Mouse (Mus musculus): Measurements from ENCODE around the gene Cpeb1. TPM values are rescaled to one million over a fixed set of nuclear protein-coding genes. Genes with fewer than 3 reads are reported as not detected.

The Cpeb1 gene
- polyA plus RNA-seq, 1 experiment from 2014 or later = 2.9 TPM

DNA sequence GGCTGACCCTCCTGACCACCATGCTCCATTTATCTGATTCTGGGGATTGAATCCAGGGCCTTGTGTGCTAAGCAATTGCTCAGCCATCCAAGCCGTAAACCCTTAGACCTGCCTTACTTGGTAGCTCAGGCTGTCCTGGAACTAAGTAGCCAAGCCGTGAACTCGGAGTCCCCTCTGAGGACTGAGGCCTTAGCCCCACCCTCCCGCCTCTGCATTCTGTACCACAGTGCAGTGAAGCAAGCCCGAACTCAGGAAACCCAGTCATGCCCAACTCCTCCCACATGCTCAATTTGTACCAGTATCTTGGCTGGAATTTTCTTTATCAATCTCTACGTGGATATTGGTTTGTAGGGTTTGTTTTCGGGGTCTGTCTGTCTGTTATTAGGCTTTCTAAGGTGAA is 123.4 kb downstream of the Cpeb1 start:
- Histone ChIP-seq H3K27ac (replicated peaks; ENCODE audit: low read depth, low read length) (no peak overlapping the region), H3K4me3 (replicated peaks; ENCODE audit: low read depth, low read length) (no peak overlapping the region), H3K9me3 (ENCODE audit: control insufficient read depth, low read length) (no peaks in the 10 kb centered on the region), H3K9ac (replicated peaks; ENCODE audit: low read length) (no peak overlapping the region), H3K4me2 (ENCODE audit: low read length) (no peak overlapping the region), H3K4me1 (ENCODE audit: control insufficient read depth, insufficient read depth, low read length) (no peaks in the 10 kb centered on the region), H3K27me3 (ENCODE audit: control insufficient read depth, insufficient read depth, low read length) (no peaks in the 10 kb centered on the region), H3K36me3 (ENCODE audit: control insufficient read depth, insufficient read depth, low read length) (peaks cover 24% of the 10 kb centered on the region)
- no peak for DNase-seq
- ATAC-seq (ENCODE audit: low FRiP score, low TSS enrichment) = no peak
- WGBS = 82% methylated on average over 7 of the region's 7 CpGs

DNA sequence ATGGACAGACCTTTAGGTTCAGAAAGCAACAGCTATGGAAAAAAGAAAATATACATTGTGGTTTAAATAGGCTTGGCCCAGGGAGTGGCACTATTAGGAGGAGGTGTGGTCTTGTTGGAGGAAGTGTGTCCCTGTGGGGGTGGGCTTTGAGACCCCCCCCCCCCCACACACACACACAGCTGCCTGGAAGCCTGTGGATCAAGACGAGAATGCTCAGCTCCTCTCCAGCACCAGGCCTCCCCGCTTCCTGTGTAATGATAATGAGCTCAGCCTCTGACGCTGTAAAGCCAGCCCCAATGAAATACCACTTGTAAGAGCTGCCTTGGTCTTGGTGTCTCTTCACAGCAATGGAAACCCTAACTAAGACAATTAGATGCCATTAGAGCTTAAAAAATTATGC is 124.5 kb downstream of the Cpeb1 start:
- 7% methylated on average over 3 of the region's 3 CpGs for WGBS
- H3K4me3 ChIP-seq (replicated peaks; ENCODE audit: low read depth, low read length) = no peak overlapping the region
- no peak overlapping the region for H3K4me2 ChIP-seq (ENCODE audit: low read length)
- no peak overlapping the region for H3K9ac ChIP-seq (replicated peaks; ENCODE audit: low read length)
- H3K4me1 ChIP-seq (ENCODE audit: control insufficient read depth, insufficient read depth, low read length) = no peaks in the 10 kb centered on the region
- H3K9me3 ChIP-seq (ENCODE audit: control insufficient read depth, low read length) = no peaks in the 10 kb centered on the region
- H3K36me3 ChIP-seq (ENCODE audit: control insufficient read depth, insufficient read depth, low read length) = peaks cover 25% of the 10 kb centered on the region
- DNase-seq (no peak), ATAC-seq (ENCODE audit: low FRiP score, low TSS enrichment) (no peak)
- no peaks in the 10 kb centered on the region for H3K27me3 ChIP-seq (ENCODE audit: control insufficient read depth, insufficient read depth, low read length)
- H3K27ac ChIP-seq (replicated peaks; ENCODE audit: low read depth, low read length) = no peak overlapping the region

DNA sequence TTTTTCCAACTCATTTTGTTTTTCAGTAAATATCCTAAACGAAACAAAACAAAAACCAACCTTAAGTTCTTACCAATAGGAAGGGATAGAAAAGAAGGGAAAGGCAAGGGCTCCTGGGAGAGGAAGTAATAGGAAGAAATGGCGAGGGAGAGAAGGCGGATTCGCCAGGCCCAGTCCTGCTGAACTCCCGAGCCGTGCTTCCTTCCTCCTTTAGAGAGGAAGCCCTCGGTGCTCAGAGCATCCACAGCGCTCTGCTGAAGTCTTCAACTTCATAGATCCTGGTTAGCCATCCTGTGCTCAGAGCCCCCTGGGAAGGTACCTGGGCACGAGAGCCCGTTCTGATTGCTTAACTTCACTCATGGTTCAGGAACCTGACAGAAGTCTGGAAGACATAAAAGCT is 127.6 kb downstream of the Cpeb1 start:
- Histone ChIP-seq H3K4me2 (ENCODE audit: low read length) (no peak overlapping the region), H3K4me3 (replicated peaks; ENCODE audit: low read depth, low read length) (no peak overlapping the region), H3K36me3 (ENCODE audit: control insufficient read depth, insufficient read depth, low read length) (peaks cover 17% of the 10 kb centered on the region), H3K27me3 (ENCODE audit: control insufficient read depth, insufficient read depth, low read length) (no peaks in the 10 kb centered on the region), H3K9me3 (ENCODE audit: control insufficient read depth, low read length) (no peaks in the 10 kb centered on the region), H3K9ac (replicated peaks; ENCODE audit: low read length) (no peak overlapping the region), H3K4me1 (ENCODE audit: control insufficient read depth, insufficient read depth, low read length) (no peaks in the 10 kb centered on the region), H3K27ac (replicated peaks; ENCODE audit: low read depth, low read length) (no peak overlapping the region)
- no peak for DNase-seq
- 80% methylated on average over 10 of the region's 10 CpGs for WGBS
- no peak for ATAC-seq (ENCODE audit: low FRiP score, low TSS enrichment)

DNA sequence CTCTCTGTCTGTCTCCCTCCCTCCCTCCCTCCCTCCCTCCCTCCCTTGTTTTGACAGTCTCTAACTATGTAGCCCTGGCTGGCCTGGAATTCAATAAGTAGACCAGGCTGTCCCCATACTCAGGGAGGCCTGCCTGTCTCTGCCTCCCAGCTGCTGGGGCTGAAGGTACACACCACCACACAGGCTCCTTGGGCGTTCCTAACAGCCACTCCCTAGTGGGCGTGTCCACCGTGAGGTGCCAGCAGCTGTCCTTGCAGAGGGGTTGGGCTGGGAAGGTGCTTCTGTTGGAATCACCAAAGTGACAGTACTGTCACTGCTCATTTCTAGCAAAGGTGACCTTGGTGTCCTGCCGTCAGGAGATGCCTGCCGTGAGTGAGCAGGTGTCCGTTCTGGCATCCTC is 128.4 kb downstream of the Cpeb1 start:
- Histone ChIP-seq H3K36me3 (ENCODE audit: control insufficient read depth, insufficient read depth, low read length) (peaks cover 11% of the 10 kb centered on the region; the same call in 1 of the 2 replicates), H3K9me3 (ENCODE audit: control insufficient read depth, low read length) (no peaks in the 10 kb centered on the region), H3K9ac (replicated peaks; ENCODE audit: low read length) (no peak overlapping the region), H3K4me3 (replicated peaks; ENCODE audit: low read depth, low read length) (no peak overlapping the region), H3K4me1 (ENCODE audit: control insufficient read depth, insufficient read depth, low read length) (no peaks in the 10 kb centered on the region), H3K4me2 (ENCODE audit: low read length) (no peak overlapping the region), H3K27me3 (ENCODE audit: control insufficient read depth, insufficient read depth, low read length) (no peaks in the 10 kb centered on the region), H3K27ac (replicated peaks; ENCODE audit: low read depth, low read length) (no peak overlapping the region)
- WGBS = 84% methylated on average over 6 of the region's 6 CpGs
- DNase-seq = no peak
- no peak for ATAC-seq (ENCODE audit: low FRiP score, low TSS enrichment)

DNA sequence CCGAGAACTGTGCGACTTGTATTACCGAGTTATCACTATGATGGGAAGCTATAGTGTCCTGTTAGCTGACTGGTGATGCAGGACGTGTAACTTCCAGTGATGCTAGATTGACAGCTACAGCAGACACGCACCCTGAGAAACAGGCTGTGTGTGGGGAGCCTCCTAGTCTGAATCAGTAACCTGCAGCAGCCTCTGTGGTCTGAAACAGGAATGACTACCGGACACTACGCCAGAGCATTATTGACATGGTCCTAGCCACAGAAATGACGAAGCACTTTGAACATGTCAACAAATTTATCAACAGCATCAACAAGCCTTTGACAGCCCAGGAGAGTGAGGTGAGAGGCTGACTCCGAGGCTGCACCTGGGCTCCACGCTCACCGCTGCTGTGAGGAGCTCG is 129.2 kb downstream of the Cpeb1 start:
- Histone ChIP-seq H3K27ac (replicated peaks; ENCODE audit: low read depth, low read length) (no peak overlapping the region), H3K9ac (replicated peaks; ENCODE audit: low read length) (no peak overlapping the region), H3K4me1 (ENCODE audit: control insufficient read depth, insufficient read depth, low read length) (no peaks in the 10 kb centered on the region), H3K9me3 (ENCODE audit: control insufficient read depth, low read length) (no peaks in the 10 kb centered on the region), H3K4me2 (ENCODE audit: low read length) (no peak overlapping the region), H3K27me3 (ENCODE audit: control insufficient read depth, insufficient read depth, low read length) (no peaks in the 10 kb centered on the region), H3K4me3 (replicated peaks; ENCODE audit: low read depth, low read length) (no peak overlapping the region), H3K36me3 (ENCODE audit: control insufficient read depth, insufficient read depth, low read length) (peaks cover 11% of the 10 kb centered on the region; the same call in 1 of the 2 replicates)
- DNase-seq (no peak), ATAC-seq (ENCODE audit: low FRiP score, low TSS enrichment) (no peak)
- WGBS = 87% methylated on average over 12 of the region's 12 CpGs

DNA sequence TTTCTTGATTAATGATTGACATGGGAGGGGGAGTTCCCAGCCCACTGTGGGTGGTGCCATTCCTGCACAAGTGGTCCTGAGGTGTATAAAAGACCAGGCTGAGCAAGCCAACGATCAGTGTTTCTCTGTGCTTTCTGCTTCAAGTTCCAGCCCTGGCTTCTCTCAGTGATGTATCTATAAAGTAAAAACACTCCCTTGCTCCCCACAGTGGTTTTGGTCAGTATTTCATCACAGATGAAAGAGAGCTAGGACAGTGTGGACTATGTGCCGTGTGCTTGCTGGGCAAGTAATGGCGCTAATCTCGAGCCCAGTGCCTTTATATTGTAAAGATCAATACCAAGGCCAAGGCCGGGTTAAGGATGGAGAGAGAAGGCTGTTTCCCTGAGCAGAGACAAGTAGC is 133.5 kb downstream of the Cpeb1 start:
- Histone ChIP-seq H3K27me3 (ENCODE audit: control insufficient read depth, insufficient read depth, low read length) (no peaks in the 10 kb centered on the region), H3K4me1 (ENCODE audit: control insufficient read depth, insufficient read depth, low read length) (no peaks in the 10 kb centered on the region), H3K4me3 (replicated peaks; ENCODE audit: low read depth, low read length) (no peak overlapping the region), H3K4me2 (ENCODE audit: low read length) (no peak overlapping the region), H3K36me3 (ENCODE audit: control insufficient read depth, insufficient read depth, low read length) (no peaks in the 10 kb centered on the region), H3K27ac (replicated peaks; ENCODE audit: low read depth, low read length) (no peak overlapping the region), H3K9ac (replicated peaks; ENCODE audit: low read length) (no peak overlapping the region), H3K9me3 (ENCODE audit: control insufficient read depth, low read length) (no peaks in the 10 kb centered on the region)
- 81% methylated on average over 5 of the region's 5 CpGs for WGBS
- ATAC-seq (ENCODE audit: low FRiP score, low TSS enrichment) (no peak), DNase-seq (peak; percentile 21)

DNA sequence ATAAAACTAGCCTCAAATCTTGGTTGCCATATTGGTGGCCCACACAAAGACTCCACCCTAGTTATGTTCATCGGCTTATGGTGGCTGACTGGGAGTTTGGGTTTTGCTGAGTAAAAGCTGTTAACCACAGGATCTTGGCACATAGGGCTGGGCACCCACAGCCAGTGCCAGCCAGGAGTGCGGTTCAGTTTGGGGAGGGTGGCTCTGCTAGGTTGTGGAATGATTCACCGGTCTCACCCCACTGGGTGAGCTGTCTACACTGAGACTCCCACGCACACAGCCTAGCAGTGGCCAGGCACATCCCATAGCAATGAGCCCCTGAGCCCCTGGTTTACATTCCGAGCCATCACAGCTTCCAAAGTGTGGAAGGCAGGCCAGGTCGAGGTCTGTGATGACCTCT is 135.5 kb downstream of the Cpeb1 start:
- Histone ChIP-seq H3K4me1 (ENCODE audit: control insufficient read depth, insufficient read depth, low read length) (no peaks in the 10 kb centered on the region), H3K36me3 (ENCODE audit: control insufficient read depth, insufficient read depth, low read length) (no peaks in the 10 kb centered on the region), H3K4me3 (replicated peaks; ENCODE audit: low read depth, low read length) (no peak overlapping the region), H3K9me3 (ENCODE audit: control insufficient read depth, low read length) (no peaks in the 10 kb centered on the region), H3K27me3 (ENCODE audit: control insufficient read depth, insufficient read depth, low read length) (no peaks in the 10 kb centered on the region), H3K9ac (replicated peaks; ENCODE audit: low read length) (no peak overlapping the region), H3K27ac (replicated peaks; ENCODE audit: low read depth, low read length) (no peak overlapping the region), H3K4me2 (ENCODE audit: low read length) (no peak overlapping the region)
- 91% methylated on average over 6 of the region's 6 CpGs for WGBS
- ATAC-seq (ENCODE audit: low FRiP score, low TSS enrichment) (no peak), DNase-seq (no peak)

DNA sequence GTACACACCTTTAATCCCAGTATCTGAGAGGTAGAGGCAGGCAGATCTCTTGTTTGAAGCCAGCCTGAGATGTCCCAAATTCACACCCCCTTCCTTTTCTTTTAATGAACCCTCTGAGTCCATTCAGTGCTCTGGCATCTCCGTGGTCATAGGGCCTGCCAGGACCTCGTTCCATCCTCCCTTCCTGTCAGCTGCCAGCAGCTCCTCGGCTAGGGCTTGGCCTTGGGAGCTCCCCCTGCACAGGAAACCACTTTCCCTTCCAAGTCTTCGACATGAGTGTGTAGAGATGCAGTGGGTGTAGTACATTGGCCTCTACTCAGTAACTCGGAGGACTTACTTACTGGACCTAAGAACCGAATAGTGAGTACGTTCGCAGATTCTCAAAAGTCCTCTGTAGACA is 139.7 kb downstream of the Cpeb1 start:
- WGBS = 87% methylated on average over 8 of the region's 8 CpGs
- no peaks in the 10 kb centered on the region for H3K4me1 ChIP-seq (ENCODE audit: control insufficient read depth, insufficient read depth, low read length)
- no peaks in the 10 kb centered on the region for H3K9me3 ChIP-seq (ENCODE audit: control insufficient read depth, low read length)
- no peak overlapping the region for H3K27ac ChIP-seq (replicated peaks; ENCODE audit: low read depth, low read length)
- ATAC-seq (ENCODE audit: low FRiP score, low TSS enrichment) (no peak), DNase-seq (no peak)
- H3K4me3 ChIP-seq (replicated peaks; ENCODE audit: low read depth, low read length) = no peak overlapping the region
- H3K9ac ChIP-seq (replicated peaks; ENCODE audit: low read length) = no peak overlapping the region
- H3K27me3 ChIP-seq (ENCODE audit: control insufficient read depth, insufficient read depth, low read length) = no peaks in the 10 kb centered on the region
- no peaks in the 10 kb centered on the region for H3K36me3 ChIP-seq (ENCODE audit: control insufficient read depth, insufficient read depth, low read length)
- H3K4me2 ChIP-seq (ENCODE audit: low read length) = no peak overlapping the region

DNA sequence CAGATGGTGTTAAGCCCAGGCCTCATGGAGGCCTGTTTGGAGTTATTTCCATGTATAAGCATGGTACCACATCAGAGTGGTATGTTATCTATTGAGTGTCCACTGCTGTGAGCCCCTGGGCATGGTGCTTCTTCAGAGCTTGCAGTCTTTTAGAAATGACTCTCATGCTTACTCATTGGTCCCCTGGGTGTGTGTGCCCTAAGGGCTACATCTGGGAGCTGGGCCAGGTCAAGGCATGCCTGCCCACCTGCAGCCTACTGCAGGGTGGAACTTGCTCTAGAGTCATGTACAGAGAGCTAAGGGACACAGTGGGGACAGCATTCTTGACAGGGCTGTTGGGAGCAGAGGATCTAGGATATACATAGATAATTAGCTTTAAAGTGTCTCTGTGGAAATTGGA is 143.7 kb downstream of the Cpeb1 start:
- DNase-seq = no peak

More for the DNA sequence above, 143.7 kb downstream of the Cpeb1 start:
- H3K9me3 ChIP-seq (ENCODE audit: control insufficient read depth, low read length) = no peaks in the 10 kb centered on the region
- no peak overlapping the region for H3K27ac ChIP-seq (replicated peaks; ENCODE audit: low read depth, low read length)
- no peak overlapping the region for H3K4me2 ChIP-seq (ENCODE audit: low read length)
- no peak overlapping the region for H3K4me3 ChIP-seq (replicated peaks; ENCODE audit: low read depth, low read length)
- H3K27me3 ChIP-seq (ENCODE audit: control insufficient read depth, insufficient read depth, low read length) = no peaks in the 10 kb centered on the region
- H3K9ac ChIP-seq (replicated peaks; ENCODE audit: low read length) = no peak overlapping the region
- no peaks in the 10 kb centered on the region for H3K36me3 ChIP-seq (ENCODE audit: control insufficient read depth, insufficient read depth, low read length)
- ATAC-seq (ENCODE audit: low FRiP score, low TSS enrichment) = no peak
- H3K4me1 ChIP-seq (ENCODE audit: control insufficient read depth, insufficient read depth, low read length) = no peaks in the 10 kb centered on the region
